ENCODE assay signal across 8 mouse cellular contexts in genomic region chr3:89159616-89160344, GRCm38 (mm10). TPM values are rescaled to one million over a fixed set of nuclear protein-coding genes. Genes with fewer than 3 reads are reported as not detected.
DNase-seq lines count a peak whose midpoint lies in the region; ATAC-seq and TF ChIP-seq lines count a peak whose summit lies in the region.

Hcn3 (minus strand) TSS chr3:89160196.

- no peaks in the 10 kb centered on the region for H3K27me3 ChIP-seq in forebrain, embryonic 15.5 days
- H3K27me3 ChIP-seq in midbrain, postnatal 0 days (ENCODE audit: insufficient read depth, low read length) = no peaks in the 10 kb centered on the region
- H3K27me3 ChIP-seq in stomach, embryonic 15.5 days (replicated peaks) = peaks cover 13% of the 10 kb centered on the region; the same call in 1 of the 2 replicates

- peak; percentile 82 for ATAC-seq in forebrain, embryonic 15.5 days (replicated peaks)
- ATAC-seq in inflammation-experienced regulatory T-cells, adult 6 months = peak; percentile 41
- peak; percentile 82 for ATAC-seq in midbrain, postnatal 0 days (ENCODE audit: low FRiP score)
- peak; percentile 56; the same call in 1 of the 2 replicates for ATAC-seq in stomach, embryonic 15.5 days (ENCODE audit: insufficient read depth, low FRiP score, low read depth)

- peak within 1 kb of the TSS; percentile 90 for H3K4me3 ChIP-seq in forebrain, embryonic 15.5 days
- peak within 1 kb of the TSS; percentile 76 for H3K4me3 ChIP-seq in midbrain, postnatal 0 days (ENCODE audit: low read depth, low read length)
- peak within 1 kb of the TSS; percentile 57 for H3K4me3 ChIP-seq in stomach, embryonic 15.5 days (replicated peaks)

- H3K4me1 ChIP-seq in forebrain, embryonic 15.5 days = peaks cover 25% of the 10 kb centered on the region
- H3K4me1 ChIP-seq in midbrain, postnatal 0 days (ENCODE audit: insufficient read depth, low read length) = peaks cover 4% of the 10 kb centered on the region; the same call in 1 of the 2 replicates
- peaks cover 12% of the 10 kb centered on the region for H3K4me1 ChIP-seq in stomach, embryonic 15.5 days

- peak within 1 kb of the TSS; percentile 77 for H3K9ac ChIP-seq in forebrain, embryonic 15.5 days (replicated peaks)
- peak within 1 kb of the TSS; percentile 69 for H3K9ac ChIP-seq in midbrain, postnatal 0 days (replicated peaks; ENCODE audit: low read length, poor library complexity, severe bottlenecking)
- H3K9ac ChIP-seq in stomach, embryonic 15.5 days = no peak within 1 kb of the TSS

- no peaks in the 10 kb centered on the region for H3K36me3 ChIP-seq in forebrain, embryonic 15.5 days
- no peaks in the 10 kb centered on the region for H3K36me3 ChIP-seq in midbrain, postnatal 0 days (ENCODE audit: insufficient read depth, low read length)
- no peaks in the 10 kb centered on the region for H3K36me3 ChIP-seq in stomach, embryonic 15.5 days

- no peaks in the 10 kb centered on the region for H3K9me3 ChIP-seq in forebrain, embryonic 15.5 days
- no peaks in the 10 kb centered on the region for H3K9me3 ChIP-seq in midbrain, postnatal 0 days (ENCODE audit: low read length)
- no peaks in the 10 kb centered on the region for H3K9me3 ChIP-seq in stomach, embryonic 15.5 days

- peak within 1 kb of the TSS; percentile 32 for H3K27ac ChIP-seq in forebrain, embryonic 15.5 days (replicated peaks)
- peak within 1 kb of the TSS; percentile 70 for H3K27ac ChIP-seq in midbrain, postnatal 0 days (ENCODE audit: low read depth, low read length)
- H3K27ac ChIP-seq in stomach, embryonic 15.5 days = no peak within 1 kb of the TSS

- WGBS in forebrain, embryonic 15.5 days = under 1% methylated on average over 60 of the region's 66 CpGs
- under 1% methylated on average over 59 of the region's 66 CpGs for WGBS in midbrain, postnatal 0 days
- under 1% methylated on average over 53 of the region's 66 CpGs for WGBS in stomach, embryonic 15.5 days

- peak; percentile 41 for DNase-seq in layer of hippocampus, adult 11-12 months (ENCODE audit: low spot score)
- no peak for DNase-seq in layer of hippocampus, adult 9-10 months (ENCODE audit: low spot score)
- peak; percentile 82 for DNase-seq in c-Kit-positive CD71-negative TER-119-negative erythroid progenitor cells, embryonic 14.5 days (ENCODE audit: low read depth)
- DNase-seq in liver = peak; percentile 86
- peak; percentile 77 for DNase-seq in midbrain, postnatal 0 days (ENCODE audit: low spot score)

- H3K4me2 ChIP-seq in forebrain, embryonic 15.5 days (replicated peaks) = peak within 1 kb of the TSS; percentile 85
- H3K4me2 ChIP-seq in midbrain, postnatal 0 days (ENCODE audit: low read depth, low read length, poor library complexity, severe bottlenecking) = peak within 1 kb of the TSS; percentile 79
- H3K4me2 ChIP-seq in stomach, embryonic 15.5 days = peak within 1 kb of the TSS; percentile 100

- peak; percentile 77 for TF ChIP-seq CTCF in midbrain, postnatal 0 days (IDR thresholded peaks at IDR 0.05)

RNA-seq across cellular contexts. Expression of gene Hcn3, which starts in this region (rescaled TPM):
- polyA plus RNA-seq in forebrain, embryonic 15.5 days (2015; fragmentation: Nextera tagmentation; extraction: Ambion mirVana) = 30.1 and 34.3 TPM in 2 replicates
- 1 to 10 TPM in 2 of 3 experiments, not detected in 1; 1.3 TPM for polyA plus RNA-seq in inflammation-experienced regulatory T-cells, adult 6 months (2017; shearing (Covaris generic))
- total RNA-seq in midbrain, postnatal 0 days (2014; rRNA removed) = 94.8 and 97.8 TPM in 2 replicates
- polyA plus RNA-seq in midbrain, postnatal 0 days (2015; fragmentation: Nextera tagmentation; extraction: Ambion mirVana) = 44.8 and 46.7 TPM in 2 replicates
- polyA plus RNA-seq in stomach, embryonic 15.5 days (2015; fragmentation: Nextera tagmentation; extraction: Ambion mirVana) = 2.4 and 2.6 TPM in 2 replicates
